Mouse (Mus musculus) spleen, adult 18-20 months (tissue): ENCODE measurements around the gene Gm2000.
"Not testable (repeated sequence)": the region's sequence is repeated elsewhere in the genome, so short reads cannot be mapped to it uniquely, and the experiment has no call there.

Experiments
- DNase-seq, 2 experiments: peaks; one replicate each; pipeline ENCODE4 v3.0.0; 2022; ENCODE audit warnings: mixed read lengths in 2 of 2

The Gm2000 gene

GRCm38 (mm10) chr1:156365740-156366139 lies at the start of gene Gm2000:
Gene Gm2000, plus strand, starts transcription at chr1:156366040.
- no peak for DNase-seq

GRCm38 (mm10) chr1:156323126-156323525 lies 42.7 kb upstream of the Gm2000 start:
- DNase-seq, result no peak

- no peak for DNase-seq
These were observed 25.0 kb upstream of the Gm2000 start for GRCm38 (mm10) chr1:156340847-156341246.

- no peak for DNase-seq
These were observed 21.4 kb upstream of the Gm2000 start for GRCm38 (mm10) chr1:156344433-156344832.

- DNase-seq, result no peak
These were observed 20.2 kb upstream of the Gm2000 start for GRCm38 (mm10) chr1:156345633-156346032.

- no peak for DNase-seq
These were observed 16.8 kb upstream of the Gm2000 start for GRCm38 (mm10) chr1:156349031-156349430.

- no peak for DNase-seq
These were observed 15.4 kb upstream of the Gm2000 start for GRCm38 (mm10) chr1:156350441-156350840.

GRCm38 (mm10) chr1:156352466-156352865 lies 13.4 kb upstream of the Gm2000 start:
- no peak for DNase-seq

GRCm38 (mm10) chr1:156381217-156381616 lies 15.4 kb downstream of the Gm2000 start:
- DNase-seq, result no peak

GRCm38 (mm10) chr1:156386232-156386631 lies 20.4 kb downstream of the Gm2000 start:
- DNase-seq, result no peak

GRCm38 (mm10) chr1:156386880-156387279 lies 21.0 kb downstream of the Gm2000 start:
- DNase-seq, result no peak

- no peak for DNase-seq
These were observed 27.3 kb downstream of the Gm2000 start for GRCm38 (mm10) chr1:156393148-156393547.

GRCm38 (mm10) chr1:156400159-156400558 lies 34.3 kb downstream of the Gm2000 start:
- DNase-seq, result not testable (repeated sequence)

- DNase-seq, result no peak
These were observed 36.7 kb downstream of the Gm2000 start for GRCm38 (mm10) chr1:156402491-156402890.

GRCm38 (mm10) chr1:156403251-156403650 lies 37.4 kb downstream of the Gm2000 start:
- DNase-seq, result no peak

- DNase-seq, result no peak
These were observed 42.2 kb downstream of the Gm2000 start for GRCm38 (mm10) chr1:156408004-156408403.

GRCm38 (mm10) chr1:156408521-156408920 lies 42.7 kb downstream of the Gm2000 start:
- DNase-seq, result no peak
